Mouse (Mus musculus): ENCODE measurements around the gene Ilkap.

DNA sequence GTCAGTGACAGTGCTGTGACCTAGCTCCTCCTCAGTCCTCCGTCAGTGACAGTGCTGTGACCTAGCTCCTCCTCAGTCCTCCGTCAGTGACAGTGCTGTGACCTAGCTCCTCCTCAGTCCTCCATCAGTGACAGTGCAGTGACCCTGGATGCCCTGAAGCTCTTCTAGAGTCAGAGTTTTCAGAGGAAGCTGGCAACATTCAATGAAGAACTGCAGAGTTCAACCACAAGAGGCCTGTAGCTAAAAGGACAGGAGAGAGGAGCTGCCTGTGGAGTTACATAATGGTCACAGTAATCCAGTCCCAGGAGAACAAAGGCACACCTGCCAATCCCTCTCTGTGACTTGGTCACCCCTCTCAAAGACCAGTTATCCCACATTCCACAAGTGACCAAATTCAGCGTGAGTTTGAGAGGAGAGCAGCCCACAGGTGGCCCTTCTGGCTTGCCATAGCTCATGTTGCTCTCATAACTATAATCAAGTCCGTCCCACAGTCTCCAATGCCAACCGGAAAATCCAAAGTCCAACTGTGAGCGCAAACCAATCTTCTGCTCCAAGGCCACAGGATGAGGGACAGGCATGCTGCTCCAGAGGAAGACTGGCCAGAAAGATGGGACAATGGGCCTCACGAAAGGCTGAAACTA, 43.9 kb upstream of the Ilkap start:
- no peak for TF ChIP-seq CTCF (conservative IDR thresholded peaks at IDR 0.05; ENCODE audit: low read length)
- TF ChIP-seq NANOG (IDR thresholded peaks at IDR 0.05; ENCODE audit: borderline replicate concordance, low read length) = no peak
- TF ChIP-seq POU5F1 (IDR thresholded peaks at IDR 0.05; ENCODE audit: borderline replicate concordance, low read length) = no peak

All from E14TG2a.4 (cell line).